Comparison of ENCODE assay signal across 19 mouse cellular contexts in the genomic region with DNA sequence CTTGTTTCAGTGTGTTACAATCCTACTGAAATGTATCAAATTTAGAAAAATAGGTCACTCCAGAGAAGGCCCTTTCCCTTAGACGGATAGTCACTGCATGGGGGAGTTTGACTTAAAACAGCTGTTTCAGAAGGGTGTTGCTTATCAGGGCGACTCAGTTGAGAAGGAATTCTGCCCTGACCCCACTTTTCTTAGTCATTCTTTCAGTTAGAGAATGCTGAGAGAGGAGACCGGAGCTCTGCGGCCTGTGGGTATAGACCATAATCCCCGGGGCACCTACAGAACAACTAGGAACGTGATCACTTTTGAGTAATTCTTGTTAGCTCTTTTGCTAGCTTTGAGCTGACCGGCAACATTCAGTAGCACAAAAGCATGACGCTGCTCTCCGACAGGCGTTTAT.
DNase-seq lines count a peak whose midpoint lies in the region; ATAC-seq and TF ChIP-seq lines count a peak whose summit lies in the region.
"Had no signal": no experiment of that assay in that cellular context is flagged by ENCODE, and none has a peak within 500 bp of the region (broad histone marks: within the 10 kb centered on the region; RNA-seq: fewer than 3 reads in every experiment).

No protein-coding gene starts in this region.

- WGBS in heart, adult 2 months: 65% methylated on average over 10 of the region's 10 CpGs
- WGBS in kidney, postnatal 0 days: 41% methylated on average over 10 of the region's 10 CpGs
- 35% methylated on average over 10 of the region's 10 CpGs for WGBS in stomach, embryonic 16.5 days
- 47% methylated on average over 10 of the region's 10 CpGs for WGBS in stomach, postnatal 0 days

- peak overlapping the region; percentile 24 for H3K27ac ChIP-seq in heart, adult 2 months
- H3K27ac ChIP-seq in kidney, postnatal 0 days: no peak overlapping the region
- H3K27ac ChIP-seq in stomach, embryonic 16.5 days (ENCODE audit: low read length): 0 out of 2 replicates have a peak overlapping the region, but pooled peaks have one; percentile 6
- H3K27ac ChIP-seq in stomach, postnatal 0 days (replicated peaks): no peak overlapping the region
- H3K27ac ChIP-seq: forebrain, embryonic 12.5 days; heart, embryonic 13.5 days; hindbrain, embryonic 10.5 days; hindbrain, postnatal 0 days; limb, embryonic 10.5 days; midbrain, embryonic 13.5 days; neural tube, embryonic 13.5 days had no signal

- H3K4me3 ChIP-seq in heart, adult 2 months: no peak overlapping the region
- H3K4me3 ChIP-seq in kidney, postnatal 0 days (replicated peaks; ENCODE audit: low read depth, low read length): no peak overlapping the region
- no peak overlapping the region for H3K4me3 ChIP-seq in stomach, embryonic 16.5 days (replicated peaks; ENCODE audit: low read length)
- H3K4me3 ChIP-seq in stomach, postnatal 0 days (ENCODE audit: low read depth, low read length): no peak overlapping the region
- H3K4me3 ChIP-seq: forebrain, embryonic 12.5 days; heart, embryonic 13.5 days; hindbrain, embryonic 10.5 days; limb, embryonic 10.5 days; midbrain, embryonic 13.5 days; neural tube, embryonic 13.5 days had no signal

- DNase-seq in heart, adult 2 months: peak in 1 of 2 experiments; percentile 19
- DNase-seq in heart, adult 11 months: no peak
- peak; percentile 69 for DNase-seq in kidney, postnatal 0 days (ENCODE audit: low spot score)
- DNase-seq in kidney, adult 18-20 months: no peak
- DNase-seq in stomach, postnatal 0 days (ENCODE audit: low spot score): no peak
- DNase-seq in right cerebral cortex, adult 18-20 months: no peak
- DNase-seq: cerebellum, adult 8-10 months; gastrocnemius, postnatal 10 days; liver, postnatal 0 days; thymus, postnatal 36 days had no signal

- H3K36me3 ChIP-seq in heart, adult 2 months (ENCODE audit: control insufficient read depth, insufficient read depth, low read length): no peaks in the 10 kb centered on the region
- H3K36me3 ChIP-seq in kidney, postnatal 0 days (ENCODE audit: insufficient read depth, low read length): no peaks in the 10 kb centered on the region
- H3K36me3 ChIP-seq in stomach, embryonic 16.5 days (ENCODE audit: control insufficient read depth, insufficient read depth, low read length): no peaks in the 10 kb centered on the region
- no peaks in the 10 kb centered on the region for H3K36me3 ChIP-seq in stomach, postnatal 0 days (ENCODE audit: control insufficient read depth, insufficient read depth, low read length)
- H3K36me3 ChIP-seq: forebrain, embryonic 12.5 days; heart, embryonic 13.5 days; limb, embryonic 10.5 days; midbrain, embryonic 13.5 days; neural tube, embryonic 13.5 days had no signal

- no peaks in the 10 kb centered on the region for H3K9me3 ChIP-seq in kidney, postnatal 0 days (replicated peaks; ENCODE audit: low read length)
- no peaks in the 10 kb centered on the region for H3K9me3 ChIP-seq in stomach, embryonic 16.5 days (replicated peaks; ENCODE audit: control insufficient read depth, low read length)
- H3K9me3 ChIP-seq in stomach, postnatal 0 days (ENCODE audit: control insufficient read depth, low read length): no peaks in the 10 kb centered on the region
- H3K9me3 ChIP-seq: forebrain, embryonic 12.5 days; heart, embryonic 13.5 days; hindbrain, embryonic 10.5 days; limb, embryonic 10.5 days; midbrain, embryonic 13.5 days; neural tube, embryonic 13.5 days had no signal

- TF ChIP-seq CTCF in heart, adult 2 months (IDR thresholded peaks at IDR 0.05): no peak
- no peak for TF ChIP-seq CTCF in kidney, postnatal 0 days (IDR thresholded peaks at IDR 0.05; ENCODE audit: low read depth)
- TF ChIP-seq CTCF in stomach, postnatal 0 days (IDR thresholded peaks at IDR 0.05; ENCODE audit: low read depth): no peak

- no peaks in the 10 kb centered on the region for H3K27me3 ChIP-seq in heart, adult 2 months (ENCODE audit: control insufficient read depth, insufficient read depth, low read length)
- no peaks in the 10 kb centered on the region for H3K27me3 ChIP-seq in kidney, postnatal 0 days (ENCODE audit: insufficient read depth, low read length)
- no peaks in the 10 kb centered on the region for H3K27me3 ChIP-seq in stomach, embryonic 16.5 days (ENCODE audit: control insufficient read depth, insufficient read depth, low read length)
- H3K27me3 ChIP-seq in stomach, postnatal 0 days (ENCODE audit: control insufficient read depth, insufficient read depth, low read length): no peaks in the 10 kb centered on the region
- H3K27me3 ChIP-seq: forebrain, embryonic 12.5 days; heart, embryonic 13.5 days; midbrain, embryonic 13.5 days; neural tube, embryonic 13.5 days had no signal

- no peaks in the 10 kb centered on the region for H3K4me1 ChIP-seq in heart, adult 2 months (ENCODE audit: control insufficient read depth, insufficient read depth, low read length)
- H3K4me1 ChIP-seq in kidney, postnatal 0 days (replicated peaks; ENCODE audit: insufficient read depth, low read length): no peaks in the 10 kb centered on the region
- no peaks in the 10 kb centered on the region; the same call in 1 of the 2 replicates for H3K4me1 ChIP-seq in stomach, embryonic 16.5 days (ENCODE audit: control insufficient read depth, insufficient read depth, low read length)
- no peaks in the 10 kb centered on the region for H3K4me1 ChIP-seq in stomach, postnatal 0 days (replicated peaks; ENCODE audit: control insufficient read depth, insufficient read depth)
- H3K4me1 ChIP-seq: midbrain, embryonic 13.5 days had no signal

- no peak for TF ChIP-seq EP300 in heart, adult 2 months (IDR thresholded peaks at IDR 0.05; ENCODE audit: insufficient read depth, low read depth, low read length)
- TF ChIP-seq EP300 in stomach, postnatal 0 days (optimal IDR thresholded peaks at IDR 0.05): no peak

- intact Hi-C loops in heart, adult 2 months (cut with DNase I): loop anchor here (5.0 kb wide), 1 partner anchor 41 kb away; no protein-coding TSS in a partner anchor

- ATAC-seq in kidney, postnatal 0 days (replicated peaks; ENCODE audit: low FRiP score, low read depth): no peak
- ATAC-seq in stomach, embryonic 16.5 days (ENCODE audit: insufficient read depth, low FRiP score): no peak
- no peak for ATAC-seq in stomach, postnatal 0 days (ENCODE audit: low FRiP score, low TSS enrichment)
- ATAC-seq: hindbrain, postnatal 0 days; intestine, postnatal 0 days; liver, postnatal 0 days; midbrain, embryonic 13.5 days had no signal

- TF ChIP-seq POLR2A in heart, adult 2 months (IDR thresholded peaks at IDR 0.05; ENCODE audit: insufficient read depth, low read depth, low read length): no peak

- H3K4me2 ChIP-seq in kidney, postnatal 0 days (ENCODE audit: low read length): no peak overlapping the region
- H3K4me2 ChIP-seq in stomach, embryonic 16.5 days (ENCODE audit: low read depth, low read length): no peak overlapping the region
- no peak overlapping the region for H3K4me2 ChIP-seq in stomach, postnatal 0 days (replicated peaks; ENCODE audit: low read depth)
- H3K4me2 ChIP-seq: forebrain, embryonic 12.5 days; heart, embryonic 13.5 days; midbrain, embryonic 13.5 days; neural tube, embryonic 13.5 days had no signal

- H3K9ac ChIP-seq in heart, adult 2 months (ENCODE audit: low read depth, low read length): no peak overlapping the region
- no peak overlapping the region for H3K9ac ChIP-seq in kidney, postnatal 0 days (ENCODE audit: low read depth, low read length)
- no peak overlapping the region for H3K9ac ChIP-seq in stomach, embryonic 16.5 days (ENCODE audit: low read length)
- H3K9ac ChIP-seq in stomach, postnatal 0 days (ENCODE audit: low read length): no peak overlapping the region
- H3K9ac ChIP-seq: forebrain, embryonic 12.5 days; heart, embryonic 13.5 days; liver, postnatal 0 days; midbrain, embryonic 13.5 days; neural tube, embryonic 13.5 days had no signal

- no peaks in the 10 kb centered on the region for H3K79me2 ChIP-seq in heart, adult 2 months (replicated peaks; ENCODE audit: control insufficient read depth, insufficient read depth, low read length)

Comparison
In these comparisons a context has a peak if more than half of its experiments do, and no peak if none do; other contexts are left out.
1. H3K27ac ChIP-seq: peak in heart, adult 2 months (single experiment) and stomach, embryonic 16.5 days (single experiment); none in kidney, postnatal 0 days (single experiment) and stomach, postnatal 0 days (single experiment).